Mouse (Mus musculus): ENCODE results near the gene Tubb3.
"Not testable (repeated sequence)": the region's sequence is repeated elsewhere in the genome, so short reads cannot be mapped to it uniquely, and the experiment has no call there.

The Tubb3 gene

GRCm38 (mm10) chr8:123412560-123413170 is 1.4 kb downstream of the Tubb3 start:
- peak; percentile 46 for DNase-seq (ENCODE audit: low read depth, low spot score)

- DNase-seq (ENCODE audit: low read depth, low spot score) = no peak
Measured at GRCm38 (mm10) chr8:123414255-123414654, 3.0 kb downstream of the Tubb3 start.

- DNase-seq (ENCODE audit: low read depth, low spot score) = not testable (repeated sequence)
Measured at GRCm38 (mm10) chr8:123414997-123415696, 3.9 kb downstream of the Tubb3 start.

GRCm38 (mm10) chr8:123415967-123416943 is 5.0 kb downstream of the Tubb3 start:
- DNase-seq (ENCODE audit: low read depth, low spot score) = no peak

GRCm38 (mm10) chr8:123416944-123417555 is 5.8 kb downstream of the Tubb3 start:
- DNase-seq (ENCODE audit: low read depth, low spot score) = no peak

- DNase-seq (ENCODE audit: low read depth, low spot score) = no peak
Measured at GRCm38 (mm10) chr8:123419711-123420110, 8.5 kb downstream of the Tubb3 start.

GRCm38 (mm10) chr8:123420525-123421281 is 9.5 kb downstream of the Tubb3 start:
- no peak for DNase-seq (ENCODE audit: low read depth, low spot score)

- DNase-seq (ENCODE audit: low read depth, low spot score) = no peak
Measured at GRCm38 (mm10) chr8:123421325-123421724, 10.1 kb downstream of the Tubb3 start.

- DNase-seq (ENCODE audit: low read depth, low spot score) = no peak
Measured at GRCm38 (mm10) chr8:123422056-123422780, 11.0 kb downstream of the Tubb3 start.

- DNase-seq (ENCODE audit: low read depth, low spot score) = no peak
Measured at GRCm38 (mm10) chr8:123422781-123423159, 11.5 kb downstream of the Tubb3 start.

- no peak for DNase-seq (ENCODE audit: low read depth, low spot score)
Measured at GRCm38 (mm10) chr8:123423441-123423840, 12.2 kb downstream of the Tubb3 start, which contains the start of gene Def8. Gene Def8, plus strand, starts transcription at chr8:123423527.

GRCm38 (mm10) chr8:123426511-123427509 is 15.6 kb downstream of the Tubb3 start:
- no peak for DNase-seq (ENCODE audit: low read depth, low spot score)

- DNase-seq (ENCODE audit: low read depth, low spot score) = no peak
Measured at GRCm38 (mm10) chr8:123427639-123428275, 16.5 kb downstream of the Tubb3 start.

GRCm38 (mm10) chr8:123428343-123428893 is 17.2 kb downstream of the Tubb3 start:
- DNase-seq (ENCODE audit: low read depth, low spot score) = no peak

GRCm38 (mm10) chr8:123428939-123429721 is 17.9 kb downstream of the Tubb3 start:
- no peak for DNase-seq (ENCODE audit: low read depth, low spot score)

GRCm38 (mm10) chr8:123429722-123430013 is 18.4 kb downstream of the Tubb3 start:
- DNase-seq (ENCODE audit: low read depth, low spot score) = not testable (repeated sequence)

GRCm38 (mm10) chr8:123430936-123431335 is 19.7 kb downstream of the Tubb3 start:
- not testable (repeated sequence) for DNase-seq (ENCODE audit: low read depth, low spot score)

All from embryo, embryonic 11.5 days (tissue).